29 mouse cellular contexts compared by ENCODE assay signal in genomic region chr19:46120872-46121271, GRCm38 (mm10). TPM values are rescaled to one million over a fixed set of nuclear protein-coding genes. Genes with fewer than 3 reads are reported as not detected.
"Had no signal": no experiment of that assay in that cellular context is flagged by ENCODE, and none has a peak within 500 bp of the region (broad histone marks: within the 10 kb centered on the region; RNA-seq: fewer than 3 reads in every experiment).

No protein-coding gene starts in this region.

- H3K9ac ChIP-seq: forebrain, postnatal 0 days; heart, embryonic 13.5 days; heart, embryonic 15.5 days; hindbrain, embryonic 13.5 days; hindbrain, embryonic 15.5 days; kidney, embryonic 15.5 days; limb, embryonic 13.5 days; limb, embryonic 15.5 days had no signal

- H3K4me2 ChIP-seq: heart, embryonic 11.5 days; heart, embryonic 13.5 days; heart, embryonic 15.5 days; hindbrain, embryonic 13.5 days; hindbrain, embryonic 15.5 days; kidney, embryonic 15.5 days; limb, embryonic 13.5 days; limb, embryonic 15.5 days had no signal

- ATAC-seq: forebrain, postnatal 0 days; hindbrain, postnatal 0 days; intestine, embryonic 16.5 days had no signal

- H3K9me3 ChIP-seq: heart, embryonic 13.5 days; heart, embryonic 15.5 days; hindbrain, embryonic 13.5 days; hindbrain, embryonic 15.5 days; kidney, embryonic 15.5 days; limb, embryonic 13.5 days; limb, embryonic 15.5 days had no signal

- H3K4me1 ChIP-seq: heart, embryonic 13.5 days; heart, embryonic 15.5 days; hindbrain, embryonic 13.5 days; hindbrain, embryonic 15.5 days; kidney, embryonic 15.5 days; limb, embryonic 13.5 days; limb, embryonic 15.5 days had no signal

- H3K4me3 ChIP-seq: heart, embryonic 13.5 days; heart, embryonic 15.5 days; hindbrain, embryonic 13.5 days; hindbrain, embryonic 15.5 days; kidney, embryonic 15.5 days; limb, embryonic 13.5 days; limb, embryonic 15.5 days had no signal

- DNase-seq: forebrain, postnatal 0 days; gastrocnemius, postnatal 14 days; gastrocnemius, postnatal 36 days; heart, adult 18-20 months; heart, postnatal 14 days; heart, postnatal 36 days; kidney, adult 11 months; kidney, adult 2 months; kidney, adult 9 months; kidney, postnatal 14 days; kidney, postnatal 36 days; layer of hippocampus, adult 9-11 months; layer of hippocampus, postnatal 36 days; left cerebral cortex, postnatal 4 days had no signal

- H3K36me3 ChIP-seq: heart, embryonic 13.5 days; heart, embryonic 15.5 days; hindbrain, embryonic 13.5 days; hindbrain, embryonic 15.5 days; kidney, embryonic 15.5 days; limb, embryonic 13.5 days; limb, embryonic 15.5 days had no signal

- H3K27me3 ChIP-seq: heart, embryonic 15.5 days; hindbrain, embryonic 15.5 days; limb, embryonic 13.5 days; limb, embryonic 15.5 days had no signal

- H3K27ac ChIP-seq: heart, embryonic 13.5 days; heart, embryonic 15.5 days; hindbrain, embryonic 13.5 days; hindbrain, embryonic 15.5 days; hindbrain, postnatal 0 days; kidney, embryonic 15.5 days; kidney, postnatal 0 days; limb, embryonic 13.5 days; limb, embryonic 15.5 days had no signal

RNA-seq across cellular contexts. Expression of gene Elovl3, which starts 10.8 kb away (rescaled TPM):
- polyA plus RNA-seq: heart, embryonic 11.5 days; heart, embryonic 13.5 days; heart, embryonic 15.5 days; heart, postnatal 0 days; hindbrain, embryonic 11.5 days; hindbrain, embryonic 13.5 days; hindbrain, postnatal 0 days; intestine, embryonic 14.5 days; intestine, embryonic 16.5 days; kidney, embryonic 15.5 days; large intestine, adult 2 months had no signal

RNA-seq across cellular contexts. Expression of gene Pitx3, which starts 27.3 kb away (rescaled TPM):
- polyA plus RNA-seq: heart, postnatal 0 days; hindbrain, postnatal 0 days; intestine, embryonic 14.5 days; intestine, embryonic 16.5 days; kidney, postnatal 0 days; large intestine, adult 2 months had no signal
